Mouse (Mus musculus): ENCODE results near the gene Cd79b. TPM values are rescaled to one million over a fixed set of nuclear protein-coding genes. Genes with fewer than 3 reads are reported as not detected.

Cd79b gene
- total and polyA plus RNA-seq, 2 experiments from 2014 or later = 0.38 to 0.71 TPM

- ATAC-seq = no peak
- Histone ChIP-seq H3K27ac (ENCODE audit: low read depth, low read length) (no peak overlapping the region), H3K4me2 (ENCODE audit: low read depth) (no peak overlapping the region), H3K9me3 (ENCODE audit: low read length) (no peaks in the 10 kb centered on the region), H3K36me3 (ENCODE audit: insufficient read depth) (no peaks in the 10 kb centered on the region), H3K4me3 (ENCODE audit: low read depth, low read length) (no peak overlapping the region), H3K4me1 (ENCODE audit: insufficient read depth) (peaks cover 13% of the 10 kb centered on the region), H3K27me3 (ENCODE audit: insufficient read depth, low read length) (no peaks in the 10 kb centered on the region), H3K9ac (no peak overlapping the region)
- DNase-seq = no peak
- TF ChIP-seq CTCF (IDR thresholded peaks at IDR 0.05; ENCODE audit: low read depth) = no peak
- 82% methylated on average over 7 of the region's 7 CpGs for WGBS
Observed at GRCm38 (mm10) chr11:106274971-106275411, 39.6 kb downstream of the Cd79b start.

GRCm38 (mm10) chr11:106274374-106274773 lies 40.2 kb downstream of the Cd79b start:
- 93% methylated on average over 1 of the region's 1 CpGs for WGBS
- Histone ChIP-seq H3K9me3 (ENCODE audit: low read length) (no peaks in the 10 kb centered on the region), H3K4me3 (ENCODE audit: low read depth, low read length) (no peak overlapping the region), H3K4me2 (ENCODE audit: low read depth) (no peak overlapping the region), H3K36me3 (ENCODE audit: insufficient read depth) (no peaks in the 10 kb centered on the region), H3K4me1 (ENCODE audit: insufficient read depth) (peaks cover 13% of the 10 kb centered on the region), H3K9ac (no peak overlapping the region), H3K27ac (ENCODE audit: low read depth, low read length) (no peak overlapping the region), H3K27me3 (ENCODE audit: insufficient read depth, low read length) (no peaks in the 10 kb centered on the region)
- DNase-seq = no peak
- no peak for TF ChIP-seq CTCF (IDR thresholded peaks at IDR 0.05; ENCODE audit: low read depth)
- no peak for ATAC-seq

DNA sequence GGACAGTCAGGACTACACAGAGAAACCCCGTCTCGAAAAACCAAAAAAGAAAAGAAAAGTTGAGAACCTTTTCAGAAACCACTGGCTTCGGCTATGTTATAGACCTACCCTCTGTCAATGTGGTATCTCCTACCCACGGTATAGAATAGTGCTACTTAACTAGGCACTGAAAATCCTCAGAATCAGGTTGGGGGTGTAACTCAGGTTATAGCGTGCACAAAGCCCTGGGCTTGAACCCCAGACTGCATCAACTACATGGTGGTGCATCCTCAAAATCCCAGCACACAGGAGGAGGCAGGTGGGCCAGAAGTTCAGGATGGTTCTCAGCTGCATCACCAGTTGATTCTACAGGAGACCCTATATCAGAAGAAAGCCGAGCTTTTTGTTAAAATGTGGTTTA lies 40.8 kb downstream of the Cd79b start:
- WGBS = 96% methylated on average over 6 of the region's 6 CpGs
- H3K4me2 ChIP-seq (ENCODE audit: low read depth) = no peak overlapping the region
- H3K4me3 ChIP-seq (ENCODE audit: low read depth, low read length) = no peak overlapping the region
- H3K36me3 ChIP-seq (ENCODE audit: insufficient read depth) = no peaks in the 10 kb centered on the region
- H3K27me3 ChIP-seq (ENCODE audit: insufficient read depth, low read length) = no peaks in the 10 kb centered on the region
- H3K9ac ChIP-seq = no peak overlapping the region
- TF ChIP-seq CTCF (IDR thresholded peaks at IDR 0.05; ENCODE audit: low read depth) = no peak
- ATAC-seq = no peak
- H3K4me1 ChIP-seq (ENCODE audit: insufficient read depth) = peaks cover 13% of the 10 kb centered on the region
- H3K27ac ChIP-seq (ENCODE audit: low read depth, low read length) = no peak overlapping the region
- H3K9me3 ChIP-seq (ENCODE audit: low read length) = no peaks in the 10 kb centered on the region
- DNase-seq = no peak

GRCm38 (mm10) chr11:106273311-106273684 lies 41.3 kb downstream of the Cd79b start:
- peak overlapping the region; percentile 75 for H3K4me2 ChIP-seq (ENCODE audit: low read depth)
- H3K9ac ChIP-seq = peak overlapping the region; percentile 45; the same call in 1 of the 2 replicates
- H3K4me3 ChIP-seq (ENCODE audit: low read depth, low read length) = peak overlapping the region; percentile 93
- no peak for TF ChIP-seq CTCF (IDR thresholded peaks at IDR 0.05; ENCODE audit: low read depth)
- no peaks in the 10 kb centered on the region for H3K36me3 ChIP-seq (ENCODE audit: insufficient read depth)
- peak overlapping the region; percentile 76 for H3K27ac ChIP-seq (ENCODE audit: low read depth, low read length)
- H3K27me3 ChIP-seq (ENCODE audit: insufficient read depth, low read length) = no peaks in the 10 kb centered on the region
- DNase-seq (no peak), ATAC-seq (no peak)
- H3K4me1 ChIP-seq (ENCODE audit: insufficient read depth) = peaks cover 13% of the 10 kb centered on the region
- no peaks in the 10 kb centered on the region for H3K9me3 ChIP-seq (ENCODE audit: low read length)
- 14% methylated on average over 16 of the region's 16 CpGs for WGBS

DNA sequence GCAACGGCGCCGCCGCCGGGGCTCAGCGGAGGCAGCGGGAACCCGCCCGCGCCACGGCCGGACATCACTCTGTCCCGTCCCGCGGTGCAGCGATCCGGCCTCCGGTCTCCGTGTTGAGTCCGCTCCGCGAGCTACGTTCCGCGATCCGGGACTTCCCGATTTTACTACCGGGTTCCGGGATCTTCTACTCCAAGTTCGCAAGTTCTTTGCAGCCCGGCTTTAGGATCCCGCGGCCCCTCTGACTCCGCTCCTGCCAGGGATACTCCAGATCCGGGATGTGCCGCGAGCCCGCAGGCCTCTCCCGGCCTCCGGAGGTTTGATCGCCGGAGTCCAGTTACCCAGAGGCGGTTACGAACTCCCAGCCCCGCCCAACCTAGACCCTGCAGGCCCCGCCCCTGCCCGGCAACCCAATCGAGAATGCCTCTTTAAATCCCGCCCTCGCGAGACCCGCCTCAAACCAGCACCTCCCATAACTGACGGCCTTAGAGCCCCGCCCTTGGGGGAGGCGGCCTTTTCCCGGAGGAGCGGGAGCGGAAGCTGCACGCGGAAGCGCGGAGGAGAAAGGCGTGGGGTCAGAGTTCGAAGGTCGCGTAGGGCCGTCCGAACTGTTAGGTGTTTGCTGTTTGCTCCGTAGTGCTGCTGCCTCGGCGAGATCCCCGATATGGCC lies 41.8 kb downstream of the Cd79b start, which contains the start of gene Smarcd2:
Gene Smarcd2 (minus strand): TSS at position 329 of the 667 bp plus-strand sequence.
- ATAC-seq (peak; percentile 94), DNase-seq (peak; percentile 98)
- Histone ChIP-seq H3K27ac (ENCODE audit: low read depth, low read length) (peak within 1 kb of the TSS; percentile 87), H3K36me3 (ENCODE audit: insufficient read depth) (no peaks in the 10 kb centered on the region), H3K4me3 (ENCODE audit: low read depth, low read length) (peak within 1 kb of the TSS; percentile 93), H3K4me2 (ENCODE audit: low read depth) (peak within 1 kb of the TSS; percentile 75), H3K4me1 (ENCODE audit: insufficient read depth) (peaks cover 13% of the 10 kb centered on the region), H3K9me3 (ENCODE audit: low read length) (no peaks in the 10 kb centered on the region), H3K27me3 (ENCODE audit: insufficient read depth, low read length) (no peaks in the 10 kb centered on the region), H3K9ac (peak within 1 kb of the TSS; percentile 81)
- no peak for TF ChIP-seq CTCF (IDR thresholded peaks at IDR 0.05; ENCODE audit: low read depth)
- WGBS = under 1% methylated on average over 61 of the region's 72 CpGs

- Histone ChIP-seq H3K27ac (ENCODE audit: low read depth, low read length) (peak overlapping the region; percentile 87), H3K4me2 (ENCODE audit: low read depth) (peak overlapping the region; percentile 75), H3K9ac (peak overlapping the region; percentile 81), H3K4me1 (ENCODE audit: insufficient read depth) (peaks cover 13% of the 10 kb centered on the region), H3K27me3 (ENCODE audit: insufficient read depth, low read length) (no peaks in the 10 kb centered on the region), H3K36me3 (ENCODE audit: insufficient read depth) (0 out of 2 replicates have a peak, but pooled peaks cover 4% of the 10 kb centered on the region), H3K4me3 (ENCODE audit: low read depth, low read length) (peak overlapping the region; percentile 93), H3K9me3 (ENCODE audit: low read length) (no peaks in the 10 kb centered on the region)
- TF ChIP-seq CTCF (IDR thresholded peaks at IDR 0.05; ENCODE audit: low read depth) = no peak
- WGBS = 2% methylated on average over 35 of the region's 41 CpGs
- DNase-seq = peak; percentile 47
- ATAC-seq = peak; percentile 1
Observed at GRCm38 (mm10) chr11:106271794-106272643, 42.5 kb downstream of the Cd79b start.
